Mouse (Mus musculus): Measurements from ENCODE around the gene Tbc1d8. TPM values are rescaled to one million over a fixed set of nuclear protein-coding genes. Genes with fewer than 3 reads are reported as not detected.

The Tbc1d8 gene
- polyA plus RNA-seq, 1 experiment from 2014 or later: 5.0 TPM

DNA sequence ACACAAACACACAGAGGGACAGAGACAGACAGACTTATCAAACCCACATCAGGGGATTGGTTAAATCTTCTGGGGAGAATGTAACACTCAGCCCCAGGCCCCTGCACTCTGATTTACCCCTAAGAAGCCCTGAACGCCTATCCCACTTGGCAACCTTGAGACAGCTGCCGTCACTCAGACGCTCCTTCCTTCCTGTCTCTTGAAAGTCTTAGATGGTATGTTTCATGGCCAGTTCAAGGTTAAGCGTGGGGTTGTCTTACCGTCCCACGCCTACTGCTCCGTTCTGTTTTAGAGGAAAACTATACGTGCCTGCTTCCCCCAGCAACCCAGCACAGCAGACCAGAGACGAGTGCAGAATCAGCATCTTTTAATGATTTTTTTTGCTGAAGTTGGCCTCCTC, 27.0 kb upstream of the Tbc1d8 start:
- no peak overlapping the region for H3K9ac ChIP-seq
- 0 out of 2 replicates have a peak, but pooled peaks cover 5% of the 10 kb centered on the region for H3K4me1 ChIP-seq (replicated peaks)
- ATAC-seq (ENCODE audit: insufficient read depth): no peak
- H3K27ac ChIP-seq (replicated peaks): no peak overlapping the region
- H3K9me3 ChIP-seq (replicated peaks): no peaks in the 10 kb centered on the region
- no peaks in the 10 kb centered on the region for H3K36me3 ChIP-seq (replicated peaks)
- H3K4me2 ChIP-seq: no peak overlapping the region
- WGBS (ENCODE audit: insufficient replicate concordance): 48% methylated on average over 9 of the region's 9 CpGs
- no peaks in the 10 kb centered on the region for H3K27me3 ChIP-seq
- H3K4me3 ChIP-seq (replicated peaks): no peak overlapping the region

GRCm38 (mm10) chr1:39504261-39504660, 25.7 kb upstream of the Tbc1d8 start:
- H3K9me3 ChIP-seq (replicated peaks): no peaks in the 10 kb centered on the region

DNA sequence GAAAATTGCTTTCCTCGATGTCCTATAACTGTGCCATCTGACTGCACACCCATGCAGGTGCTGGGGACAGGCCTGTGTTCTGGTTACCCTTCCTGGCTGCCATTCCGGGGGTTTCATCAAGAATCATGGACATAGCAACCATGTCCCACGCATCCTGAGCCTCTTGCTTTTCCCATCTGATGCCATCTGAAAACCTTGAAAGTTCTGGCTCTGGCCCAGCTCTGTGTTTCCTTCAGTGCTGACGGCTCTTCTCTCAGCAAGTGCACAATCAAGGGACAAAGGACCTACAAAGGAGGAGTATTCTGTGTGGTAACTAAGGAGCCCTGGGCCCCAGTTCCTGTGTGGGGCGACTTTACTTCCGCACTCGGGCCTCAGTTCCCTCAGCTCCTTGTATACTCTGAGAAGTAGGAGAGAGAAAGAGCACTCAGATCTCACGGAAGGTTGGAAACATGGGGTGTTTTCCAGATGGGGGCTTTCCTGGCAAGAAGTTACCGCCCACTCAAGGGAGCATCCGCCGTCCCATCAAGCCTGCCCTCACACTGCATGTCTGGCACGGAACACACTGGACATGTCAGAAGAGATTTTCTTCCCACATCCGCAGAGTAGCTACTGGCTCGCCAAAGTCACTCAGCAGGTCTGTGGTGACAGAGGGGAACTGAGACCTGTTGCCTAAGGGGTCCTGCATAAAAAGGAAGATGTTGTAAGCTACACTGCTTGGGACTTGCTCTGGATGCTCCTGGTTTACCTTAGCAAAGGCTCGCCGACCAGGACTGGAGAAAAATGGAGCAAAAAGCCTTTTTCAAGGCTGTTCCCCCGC, 24.5 kb upstream of the Tbc1d8 start:
- Histone ChIP-seq H3K4me3 (replicated peaks) (no peak overlapping the region), H3K36me3 (replicated peaks) (no peaks in the 10 kb centered on the region), H3K4me2 (peak overlapping the region; percentile 25; the same call in 1 of the 2 replicates), H3K27me3 (no peaks in the 10 kb centered on the region), H3K9me3 (replicated peaks) (no peaks in the 10 kb centered on the region), H3K4me1 (replicated peaks) (0 out of 2 replicates have a peak, but pooled peaks cover 5% of the 10 kb centered on the region), H3K9ac (no peak overlapping the region), H3K27ac (replicated peaks) (peak overlapping the region; percentile 45; the same call in 1 of the 2 replicates)
- ATAC-seq (ENCODE audit: insufficient read depth): no peak
- WGBS (ENCODE audit: insufficient replicate concordance): 60% methylated on average over 17 of the region's 17 CpGs

More at GRCm38 (mm10) chr1:39504261-39504660, 25.7 kb upstream of the Tbc1d8 start:
- Histone ChIP-seq H3K4me2 (no peak overlapping the region), H3K4me3 (replicated peaks) (no peak overlapping the region), H3K27ac (replicated peaks) (no peak overlapping the region), H3K27me3 (no peaks in the 10 kb centered on the region), H3K9ac (no peak overlapping the region), H3K4me1 (replicated peaks) (0 out of 2 replicates have a peak, but pooled peaks cover 5% of the 10 kb centered on the region), H3K36me3 (replicated peaks) (no peaks in the 10 kb centered on the region)
- no peak for ATAC-seq (ENCODE audit: insufficient read depth)
- WGBS (ENCODE audit: insufficient replicate concordance): 0% methylated on average over 1 of the region's 1 CpGs

GRCm38 (mm10) chr1:39499485-39499941, 21.0 kb upstream of the Tbc1d8 start:
- H3K36me3 ChIP-seq (replicated peaks): no peaks in the 10 kb centered on the region; the same call in 1 of the 2 replicates
- H3K9ac ChIP-seq: no peak overlapping the region
- H3K4me2 ChIP-seq: no peak overlapping the region
- peak; percentile 47 for ATAC-seq (ENCODE audit: insufficient read depth)
- 0 out of 2 replicates have a peak, but pooled peaks cover 5% of the 10 kb centered on the region for H3K4me1 ChIP-seq (replicated peaks)
- 68% methylated on average over 2 of the region's 2 CpGs for WGBS (ENCODE audit: insufficient replicate concordance)
- H3K27me3 ChIP-seq: no peaks in the 10 kb centered on the region
- H3K27ac ChIP-seq (replicated peaks): no peak overlapping the region
- H3K9me3 ChIP-seq (replicated peaks): no peaks in the 10 kb centered on the region
- H3K4me3 ChIP-seq (replicated peaks): no peak overlapping the region

DNA sequence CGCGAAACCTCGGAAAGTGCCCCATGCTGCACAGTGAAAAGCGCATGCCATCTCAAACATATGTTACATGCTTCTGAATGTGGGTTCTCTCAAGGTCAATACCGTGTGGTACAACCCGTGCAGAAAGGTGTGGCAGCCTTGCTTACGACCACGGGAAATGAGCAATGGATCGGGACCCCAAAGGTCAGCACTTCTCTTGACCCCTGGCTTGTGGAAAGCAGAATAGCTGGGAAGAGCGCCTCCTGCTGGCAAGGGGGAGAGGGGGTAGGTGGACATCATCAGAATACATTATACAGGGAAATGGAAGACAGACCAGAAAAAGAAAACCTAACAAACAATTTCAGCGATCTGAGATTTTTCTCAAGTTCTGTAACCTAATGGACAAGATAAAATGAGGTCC, 19.2 kb upstream of the Tbc1d8 start:
- no peak overlapping the region for H3K9ac ChIP-seq
- 0 out of 2 replicates have a peak, but pooled peaks cover 8% of the 10 kb centered on the region for H3K4me1 ChIP-seq (replicated peaks)
- H3K4me3 ChIP-seq (replicated peaks): no peak overlapping the region
- H3K27ac ChIP-seq (replicated peaks): no peak overlapping the region
- no peaks in the 10 kb centered on the region; the same call in 1 of the 2 replicates for H3K36me3 ChIP-seq (replicated peaks)
- no peaks in the 10 kb centered on the region for H3K27me3 ChIP-seq
- WGBS (ENCODE audit: insufficient replicate concordance): 70% methylated on average over 11 of the region's 11 CpGs
- ATAC-seq (ENCODE audit: insufficient read depth): no peak
- H3K4me2 ChIP-seq: no peak overlapping the region
- H3K9me3 ChIP-seq (replicated peaks): no peaks in the 10 kb centered on the region

DNA sequence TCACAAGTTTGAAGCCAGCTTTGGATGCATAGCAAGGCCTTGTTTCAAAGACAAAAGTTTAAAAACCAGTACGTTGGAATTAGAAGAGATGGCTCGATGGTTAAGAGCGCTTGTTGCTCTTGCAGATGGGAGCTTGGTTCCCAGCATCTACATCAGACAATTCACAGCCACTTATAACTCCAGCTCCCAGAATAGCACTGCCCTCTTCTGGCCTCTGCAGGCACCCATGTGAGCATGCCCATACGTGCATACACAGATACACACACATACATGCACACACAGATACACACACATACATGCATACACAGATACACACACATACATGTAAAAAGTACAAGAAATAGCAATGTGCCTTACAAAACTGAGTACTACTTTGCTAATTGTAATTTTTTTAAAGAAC, 18.4 kb upstream of the Tbc1d8 start:
- Histone ChIP-seq H3K9me3 (replicated peaks) (no peaks in the 10 kb centered on the region), H3K27me3 (no peaks in the 10 kb centered on the region), H3K4me2 (no peak overlapping the region), H3K36me3 (replicated peaks) (no peaks in the 10 kb centered on the region; the same call in 1 of the 2 replicates), H3K4me1 (replicated peaks) (0 out of 2 replicates have a peak, but pooled peaks cover 4% of the 10 kb centered on the region), H3K4me3 (replicated peaks) (no peak overlapping the region), H3K9ac (no peak overlapping the region), H3K27ac (replicated peaks) (no peak overlapping the region)
- WGBS (ENCODE audit: insufficient replicate concordance): 78% methylated on average over 4 of the region's 4 CpGs
- no peak for ATAC-seq (ENCODE audit: insufficient read depth)

- H3K9ac ChIP-seq: no peak overlapping the region
- 14% methylated on average over 3 of the region's 3 CpGs for WGBS (ENCODE audit: insufficient replicate concordance)
- no peak overlapping the region for H3K4me2 ChIP-seq
- H3K36me3 ChIP-seq (replicated peaks): no peaks in the 10 kb centered on the region; the same call in 1 of the 2 replicates
- H3K27me3 ChIP-seq: no peaks in the 10 kb centered on the region
- no peak overlapping the region for H3K27ac ChIP-seq (replicated peaks)
- H3K4me3 ChIP-seq (replicated peaks): no peak overlapping the region
- H3K9me3 ChIP-seq (replicated peaks): no peaks in the 10 kb centered on the region
- 0 out of 2 replicates have a peak, but pooled peaks cover 3% of the 10 kb centered on the region for H3K4me1 ChIP-seq (replicated peaks)
- ATAC-seq (ENCODE audit: insufficient read depth): no peak
Observed at GRCm38 (mm10) chr1:39493664-39494063, 15.1 kb upstream of the Tbc1d8 start.

- 0 out of 2 replicates have a peak, but pooled peaks cover 3% of the 10 kb centered on the region for H3K4me1 ChIP-seq (replicated peaks)
- no peak overlapping the region for H3K4me2 ChIP-seq
- no peaks in the 10 kb centered on the region for H3K27me3 ChIP-seq
- ATAC-seq (ENCODE audit: insufficient read depth): no peak
- H3K9ac ChIP-seq: no peak overlapping the region
- H3K4me3 ChIP-seq (replicated peaks): no peak overlapping the region
- no peaks in the 10 kb centered on the region for H3K9me3 ChIP-seq (replicated peaks)
- H3K36me3 ChIP-seq (replicated peaks): no peaks in the 10 kb centered on the region; the same call in 1 of the 2 replicates
- 31% methylated on average over 5 of the region's 5 CpGs for WGBS (ENCODE audit: insufficient replicate concordance)
- no peak overlapping the region for H3K27ac ChIP-seq (replicated peaks)
Observed at GRCm38 (mm10) chr1:39493165-39493564, 14.6 kb upstream of the Tbc1d8 start.

DNA sequence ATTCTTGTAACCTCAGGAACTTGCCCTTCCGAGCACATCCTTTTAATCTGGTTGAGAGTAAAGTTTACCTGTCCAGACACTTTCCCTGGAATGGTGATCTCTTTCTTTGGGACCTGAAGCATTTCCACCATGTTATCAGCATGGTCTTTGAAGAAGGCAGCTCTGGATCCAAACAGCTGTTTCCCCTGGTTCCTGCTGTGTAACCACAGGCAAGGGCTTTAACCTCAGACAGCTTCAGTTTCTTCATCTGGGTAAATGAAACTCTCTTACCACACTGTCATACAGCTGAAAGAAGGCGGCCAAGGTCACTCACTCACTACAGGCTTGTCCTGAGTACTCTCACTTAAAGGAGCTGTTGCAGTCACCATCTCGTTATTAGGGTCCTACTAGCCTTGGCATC, 8.8 kb upstream of the Tbc1d8 start:
- Histone ChIP-seq H3K4me2 (no peak overlapping the region), H3K36me3 (replicated peaks) (no peaks in the 10 kb centered on the region), H3K4me3 (replicated peaks) (no peak overlapping the region), H3K27ac (replicated peaks) (peak overlapping the region; percentile 45; the same call in 1 of the 2 replicates), H3K9me3 (replicated peaks) (no peaks in the 10 kb centered on the region), H3K9ac (no peak overlapping the region), H3K27me3 (no peaks in the 10 kb centered on the region), H3K4me1 (replicated peaks) (peaks cover 13% of the 10 kb centered on the region; the same call in 1 of the 2 replicates)
- ATAC-seq (ENCODE audit: insufficient read depth): no peak
- WGBS (ENCODE audit: insufficient replicate concordance): 42% methylated on average over 3 of the region's 3 CpGs

GRCm38 (mm10) chr1:39482115-39482815, 3.7 kb upstream of the Tbc1d8 start:
- Histone ChIP-seq H3K4me2 (no peak overlapping the region; the same call in 1 of the 2 replicates), H3K36me3 (replicated peaks) (no peaks in the 10 kb centered on the region), H3K9me3 (replicated peaks) (no peaks in the 10 kb centered on the region), H3K27ac (replicated peaks) (peak overlapping the region; percentile 22), H3K4me3 (replicated peaks) (no peak overlapping the region), H3K9ac (no peak overlapping the region), H3K27me3 (no peaks in the 10 kb centered on the region), H3K4me1 (replicated peaks) (peaks cover 39% of the 10 kb centered on the region)
- no peak for ATAC-seq (ENCODE audit: insufficient read depth)
- WGBS (ENCODE audit: insufficient replicate concordance): 22% methylated on average over 10 of the region's 10 CpGs

- no peak overlapping the region for H3K27ac ChIP-seq (replicated peaks)
- no peak overlapping the region for H3K9ac ChIP-seq
Observed at GRCm38 (mm10) chr1:39479254-39479653, 699 bp upstream of the Tbc1d8 start.

More at GRCm38 (mm10) chr1:39479254-39479653, 699 bp upstream of the Tbc1d8 start:
- Histone ChIP-seq H3K4me2 (peak overlapping the region; percentile 95), H3K9me3 (replicated peaks) (no peaks in the 10 kb centered on the region), H3K27me3 (peaks cover 3% of the 10 kb centered on the region; the same call in 1 of the 2 replicates), H3K36me3 (replicated peaks) (0 out of 2 replicates have a peak, but pooled peaks cover 7% of the 10 kb centered on the region), H3K4me1 (replicated peaks) (peaks cover 50% of the 10 kb centered on the region), H3K4me3 (replicated peaks) (no peak overlapping the region)
- ATAC-seq (ENCODE audit: insufficient read depth): no peak
- 74% methylated on average over 5 of the region's 5 CpGs for WGBS (ENCODE audit: insufficient replicate concordance)
